Mouse (Mus musculus): ENCODE data around the gene Tfr2. TPM values are rescaled to one million over a fixed set of nuclear protein-coding genes. Genes with fewer than 3 reads are reported as not detected.

Gene Tfr2
- total RNA-seq (2021), result 1 to 10 TPM; 1.1 to 1.9 TPM
- polyA plus RNA-seq (2012; rRNA removed), result 1.9 and 2.4 TPM in 2 replicates
- long read RNA-seq, partial matches to known transcripts, result 1 of 2 reads
- long read RNA-seq, other reads (novel, unspliced or antisense), result 0 of 2 reads

DNA sequence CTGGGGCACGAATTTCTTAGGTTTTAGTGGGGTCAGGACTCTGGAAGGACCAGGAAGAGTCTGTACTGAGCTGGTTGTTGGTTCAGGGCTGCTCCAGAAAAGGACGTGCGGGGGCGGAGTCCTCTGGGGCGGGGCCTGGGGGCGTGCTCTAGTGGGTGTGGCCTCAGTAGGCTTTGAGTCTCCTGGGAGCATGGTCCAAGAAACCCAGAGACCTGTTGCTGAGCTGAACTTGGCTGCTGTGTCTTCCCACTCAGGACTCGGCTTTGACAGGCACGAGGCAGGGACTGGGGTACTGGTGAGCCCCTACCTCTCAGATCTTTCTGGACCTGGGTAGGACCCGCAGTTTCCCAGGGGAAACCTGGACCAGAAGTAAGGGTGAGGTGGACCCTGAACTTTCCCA lies at the start of gene Tfr2:
Gene Tfr2, plus strand, starts transcription at position 176 of the 400 bp plus-strand sequence.
- DNase-seq, result peak; percentile 77

DNA sequence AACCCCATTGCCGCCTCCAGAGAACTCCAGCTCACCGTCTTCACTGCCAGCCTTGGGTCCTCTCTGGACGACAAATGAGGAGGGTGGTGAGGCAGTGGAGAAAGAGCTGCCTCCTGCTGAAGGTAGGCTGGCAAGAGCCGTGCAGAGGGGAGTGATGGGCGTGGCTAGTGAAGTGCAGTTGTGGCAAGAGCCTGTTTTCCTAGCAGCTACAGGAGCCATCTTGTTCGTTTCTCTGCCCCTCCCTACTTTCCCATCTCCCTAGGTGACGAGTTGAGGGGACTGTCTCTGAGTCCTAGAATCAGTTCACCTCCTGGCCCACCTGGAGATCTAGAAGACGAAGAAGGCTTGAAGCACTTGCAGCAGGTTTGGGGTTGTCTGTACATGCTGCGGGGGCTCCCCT lies 47.8 kb upstream of the Tfr2 start:
- no peak for DNase-seq

DNA sequence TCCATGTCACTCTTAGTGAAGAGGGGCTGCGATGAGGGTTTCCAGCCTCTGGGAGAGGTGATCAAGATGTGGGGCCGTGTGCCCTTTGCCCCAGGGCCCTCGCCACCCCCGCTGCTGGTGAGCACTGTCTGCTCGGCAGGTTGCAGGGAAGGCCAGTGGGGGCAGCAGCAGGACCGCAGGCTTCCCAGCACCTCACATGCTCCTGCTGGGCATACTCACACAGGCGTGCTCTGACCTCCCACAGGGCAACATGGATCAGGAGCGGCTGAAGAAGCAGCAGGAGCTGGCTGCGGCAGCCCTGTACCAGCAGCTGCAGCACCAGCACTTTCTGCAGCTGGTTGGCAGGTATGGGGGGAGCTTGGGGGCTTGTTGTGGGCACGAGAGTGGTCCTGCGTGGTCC lies 46.9 kb upstream of the Tfr2 start:
- DNase-seq, result no peak

DNA sequence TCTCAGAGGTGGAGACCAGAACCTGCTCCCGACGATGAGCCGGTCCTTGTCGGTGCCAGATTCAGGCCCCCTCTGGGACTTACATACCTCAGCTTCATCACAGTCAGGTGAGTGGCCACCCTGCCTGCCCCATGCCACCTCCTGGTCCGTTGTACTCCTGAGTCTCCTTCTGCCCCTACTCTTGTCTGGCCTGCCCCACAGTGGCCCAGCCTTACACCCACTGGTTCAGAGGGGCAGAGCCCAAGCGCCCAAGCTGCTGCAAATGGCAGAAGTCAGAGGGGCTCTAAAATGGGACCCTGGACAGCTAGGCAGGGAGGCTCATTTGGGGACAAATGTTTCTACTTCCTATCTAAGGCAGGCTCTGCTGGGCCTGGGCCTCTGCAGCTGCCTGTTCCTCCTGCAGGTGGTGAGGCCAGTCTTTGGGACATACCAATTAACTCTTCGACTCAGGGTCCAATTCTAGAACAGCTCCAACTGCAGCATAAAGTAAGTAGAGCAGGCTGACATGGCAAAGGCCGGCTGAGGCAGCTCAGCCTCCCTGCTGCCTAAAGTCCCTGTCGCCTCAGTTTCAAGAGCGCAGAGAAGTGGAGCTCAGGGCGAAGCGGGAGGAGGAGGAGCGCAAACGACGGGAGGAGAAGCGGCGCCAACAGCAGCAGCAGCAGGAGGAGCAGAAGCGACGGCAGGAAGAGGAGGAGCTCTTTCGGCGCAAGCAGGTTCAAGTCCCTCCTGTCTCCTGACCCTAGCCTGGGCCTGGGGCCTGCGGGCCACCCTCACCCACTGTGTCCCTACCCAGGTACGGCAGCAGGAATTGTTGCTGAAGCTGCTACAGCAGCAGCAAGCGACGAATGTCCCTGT lies 46.0 kb upstream of the Tfr2 start:
- no peak for DNase-seq

DNA sequence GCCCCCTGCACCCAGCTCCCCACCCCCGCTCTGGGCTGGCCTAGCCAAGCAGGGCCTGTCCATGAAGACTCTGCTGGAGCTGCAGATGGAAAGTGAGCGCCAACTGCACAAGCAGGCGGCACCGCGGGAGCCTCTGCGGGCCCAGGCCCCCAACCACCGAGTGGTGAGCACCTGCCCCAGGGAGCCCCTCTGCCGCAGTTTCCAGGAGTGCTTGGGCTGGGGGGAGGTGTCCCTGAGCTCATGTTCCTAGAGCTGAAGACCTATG lies 45.5 kb upstream of the Tfr2 start:
- DNase-seq, result no peak

DNA sequence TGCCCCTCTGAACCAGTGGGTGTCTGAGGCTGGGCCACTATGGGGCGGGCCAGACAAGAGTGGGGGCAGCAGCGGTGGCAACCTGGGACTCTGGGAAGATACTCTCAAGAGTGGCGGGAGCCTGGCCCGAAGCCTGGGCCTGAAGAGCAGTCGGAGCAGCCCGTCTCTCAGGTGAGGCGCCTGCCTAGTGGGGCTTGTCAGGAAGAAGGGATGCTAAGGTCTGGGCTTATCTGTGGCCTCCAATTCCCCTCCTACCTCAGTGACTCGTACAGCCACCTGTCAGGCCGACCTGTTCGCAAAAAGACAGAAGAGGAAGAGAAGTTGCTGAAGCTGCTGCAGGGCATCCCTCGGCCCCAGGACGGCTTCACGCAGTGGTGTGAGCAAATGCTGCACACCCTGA lies 45.0 kb upstream of the Tfr2 start:
- no peak for DNase-seq

DNA sequence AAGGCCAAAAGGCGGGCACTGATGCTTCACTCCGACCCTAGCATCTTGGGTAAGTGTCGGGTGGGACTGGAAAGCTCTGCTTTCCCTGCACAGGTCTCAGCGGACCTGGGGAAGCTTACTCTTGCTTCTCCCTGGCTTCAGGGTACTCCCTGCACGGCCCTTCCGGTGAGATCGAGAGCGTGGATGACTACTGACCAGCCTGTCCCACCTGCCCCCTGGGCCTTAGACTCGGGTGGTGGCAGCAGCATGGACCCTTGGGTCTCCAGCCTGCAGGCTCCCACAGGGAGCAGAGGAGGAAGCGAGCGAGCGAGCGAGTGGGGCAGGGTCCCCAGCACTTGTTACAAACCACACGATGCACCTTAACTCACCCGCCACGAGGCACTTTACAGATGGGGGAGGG lies 44.1 kb upstream of the Tfr2 start:
- peak; percentile 16 for DNase-seq

DNA sequence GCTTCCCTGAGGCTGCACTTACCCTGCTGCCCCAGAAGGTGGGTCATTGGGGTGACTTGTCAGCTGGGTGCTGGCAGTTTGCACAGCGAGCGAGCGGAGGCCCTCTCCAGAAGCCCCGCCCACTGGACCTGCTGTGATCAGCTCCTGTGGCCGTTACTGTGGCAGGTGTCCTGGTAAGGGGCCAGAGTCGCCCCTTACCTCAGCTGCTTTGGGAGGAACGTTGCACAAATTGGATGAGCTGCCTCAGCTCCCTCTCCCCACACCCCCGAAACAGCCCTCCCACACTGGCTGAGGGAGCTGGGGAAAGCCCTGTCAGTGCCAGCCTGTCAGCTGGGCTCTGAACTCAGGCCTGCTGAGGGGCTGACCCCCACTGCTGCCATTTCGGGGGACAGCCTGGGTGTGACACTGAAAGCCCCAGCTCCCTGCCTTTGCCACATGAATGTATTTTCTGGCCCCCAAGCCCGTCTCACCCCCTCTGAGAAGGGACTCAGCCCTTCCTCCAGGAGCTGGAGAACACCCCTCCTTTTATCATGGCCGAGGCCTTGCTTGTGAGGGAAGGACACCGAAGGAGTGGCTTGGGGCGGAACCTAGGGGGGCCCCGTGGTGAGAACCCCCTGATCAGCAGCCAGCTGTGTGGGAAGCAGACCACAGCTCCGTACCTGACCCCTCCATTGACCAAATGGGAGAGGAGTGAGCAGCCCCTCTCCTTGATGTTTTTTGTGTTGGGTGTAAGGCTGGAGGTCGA lies 43.3 kb upstream of the Tfr2 start:
- DNase-seq, result peak; percentile 70

DNA sequence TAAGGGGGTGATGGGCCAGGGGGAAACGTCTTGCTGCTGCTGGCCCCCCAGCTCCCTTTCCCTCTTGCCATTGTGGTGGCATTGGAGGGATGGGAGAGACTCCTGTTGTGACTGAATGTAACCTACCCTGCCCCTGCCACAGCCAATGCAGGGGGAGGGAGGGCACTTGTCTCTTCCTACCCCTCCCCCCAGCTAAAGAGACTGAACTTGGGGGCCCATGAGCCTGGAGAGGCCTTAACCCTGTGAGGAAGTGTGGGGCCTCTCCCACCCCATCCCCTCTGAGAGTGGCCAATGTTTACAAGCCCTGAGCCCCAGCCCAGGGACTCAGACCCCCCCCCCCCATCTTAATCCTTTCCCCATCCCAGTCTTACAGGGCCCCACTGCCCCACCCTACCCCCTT lies 42.2 kb upstream of the Tfr2 start:
- peak; percentile 17 for DNase-seq

DNA sequence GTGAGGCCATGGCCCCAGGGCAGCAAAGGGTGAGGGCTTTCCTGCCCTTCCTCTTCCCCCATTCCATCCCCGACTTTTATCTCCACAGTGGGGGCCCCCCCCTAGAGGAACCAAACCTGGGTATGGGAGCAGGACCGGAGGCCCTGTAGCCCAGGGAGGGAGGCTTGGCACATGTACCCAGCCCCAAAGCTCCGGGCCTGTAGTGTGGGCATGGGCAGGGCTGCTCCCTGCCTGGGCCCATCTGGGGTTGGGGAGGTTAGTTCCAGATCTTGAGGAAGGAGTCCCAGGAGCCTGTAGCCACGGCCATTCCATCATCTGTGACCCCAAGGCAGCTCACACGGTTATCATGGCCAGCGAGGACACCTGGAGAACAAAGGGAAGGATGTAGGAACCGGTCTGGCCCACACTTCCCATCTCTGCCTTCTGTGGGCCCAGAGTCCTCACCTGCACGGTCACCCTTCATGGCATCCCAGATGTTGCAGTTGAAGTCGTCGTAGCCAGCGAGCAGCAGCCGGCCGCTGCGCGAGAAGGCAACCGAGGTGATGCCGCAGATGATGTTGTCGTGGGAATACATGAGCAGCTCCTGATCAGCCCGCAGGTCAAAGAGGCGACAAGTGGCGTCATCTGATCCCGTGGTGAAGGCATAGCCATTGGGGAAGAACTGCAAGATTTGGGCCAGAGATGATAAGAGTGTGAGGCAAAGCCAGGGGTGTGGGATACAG lies 41.2 kb upstream of the Tfr2 start:
- DNase-seq, result peak; percentile 32

DNA sequence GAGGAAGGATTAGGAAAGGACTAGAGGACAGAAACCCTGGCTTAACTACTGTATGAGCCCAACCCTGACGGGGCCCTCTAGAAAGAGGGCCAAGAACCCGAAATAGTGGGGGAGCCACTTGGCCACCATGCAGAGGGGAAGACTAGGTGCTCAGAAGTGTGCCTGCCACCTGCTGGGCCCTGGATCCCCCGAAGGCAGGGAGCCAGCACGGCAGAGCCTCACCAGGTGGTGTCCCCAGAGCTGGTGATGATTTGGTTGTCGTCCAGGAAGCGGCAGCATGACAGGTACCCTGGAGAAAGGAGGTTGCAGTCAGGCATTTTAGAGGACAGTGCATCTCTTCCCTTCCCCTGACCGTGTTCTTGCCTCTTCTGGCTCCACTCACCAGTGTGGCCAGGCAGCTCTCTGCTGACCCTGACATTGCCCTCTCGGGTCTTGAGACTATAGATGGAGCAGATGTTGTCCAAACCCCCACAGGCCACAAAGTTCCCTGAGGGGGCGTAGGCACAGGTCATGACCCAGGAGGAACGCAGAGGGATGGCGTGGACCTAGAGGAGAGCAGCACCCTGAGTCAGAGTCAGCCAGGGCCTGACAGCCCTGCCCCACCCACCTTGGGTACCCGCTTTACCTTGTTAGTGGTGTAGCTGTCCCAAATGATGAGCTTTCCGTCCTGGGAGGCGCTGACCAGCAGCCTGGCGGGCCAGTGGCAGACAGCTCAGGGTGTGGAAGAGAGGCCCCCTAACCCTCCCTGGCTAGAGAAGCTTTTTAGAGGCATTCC lies 40.2 kb upstream of the Tfr2 start:
- DNase-seq, result peak; percentile 26

DNA sequence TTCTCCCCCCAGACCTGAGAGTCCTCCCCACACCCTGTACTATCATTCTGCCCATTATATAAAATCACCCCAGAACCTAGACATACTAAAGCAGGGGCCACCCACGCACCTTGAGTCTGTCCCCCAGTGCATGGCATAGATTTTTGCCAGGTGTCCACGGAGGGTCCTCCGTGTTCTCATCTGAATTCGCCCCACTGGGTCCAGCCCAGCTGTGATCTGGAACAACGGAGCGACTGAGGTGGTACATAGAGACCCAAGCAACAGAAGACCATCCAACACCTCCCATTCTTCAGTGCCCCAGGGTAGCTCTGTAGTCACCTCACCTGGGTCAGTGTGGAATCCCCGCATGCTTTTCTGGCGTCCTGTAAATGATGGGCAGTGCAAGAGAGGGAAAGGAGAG lies 39.6 kb upstream of the Tfr2 start:
- no peak for DNase-seq

DNA sequence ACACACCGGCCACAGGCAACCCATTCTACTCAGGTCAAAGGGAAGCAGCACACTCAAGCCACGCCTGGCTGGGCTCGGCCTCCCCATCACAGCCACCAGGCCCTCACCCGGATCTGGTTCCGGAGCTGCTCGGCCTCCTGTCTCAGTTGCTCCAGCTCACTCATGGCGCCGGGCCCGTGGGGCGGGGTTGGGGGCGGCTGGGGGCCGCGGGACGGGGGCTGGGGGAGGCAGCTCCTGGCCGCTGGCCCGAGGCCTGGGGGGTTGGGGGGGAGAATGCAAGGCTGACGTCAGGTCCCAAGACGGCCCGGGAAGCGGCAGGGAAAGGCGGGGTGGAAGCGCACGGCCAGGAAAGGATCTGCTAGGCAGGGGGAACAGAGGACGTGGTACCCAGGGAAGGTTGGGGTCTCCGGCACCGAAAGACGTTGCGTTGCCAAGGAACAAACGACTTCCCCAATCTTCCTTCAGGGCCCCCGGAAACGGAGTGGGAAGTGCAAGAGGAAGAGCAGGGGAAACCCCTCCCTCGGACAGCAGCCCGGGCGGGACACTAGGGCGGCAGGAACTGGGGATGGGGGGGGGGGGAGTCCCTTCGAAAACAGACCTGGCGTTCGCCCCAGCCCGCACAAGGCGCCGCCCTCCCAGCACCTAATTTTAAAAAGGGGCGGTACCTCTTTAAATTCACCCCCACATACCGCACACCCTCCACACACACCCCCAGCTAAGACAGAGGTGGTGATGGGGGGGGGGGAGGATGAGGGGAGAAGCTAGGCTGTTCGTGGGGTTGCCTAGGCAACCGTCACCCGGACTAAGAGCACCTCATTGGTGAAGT lies 38.8 kb upstream of the Tfr2 start:
- DNase-seq, result peak; percentile 78

DNA sequence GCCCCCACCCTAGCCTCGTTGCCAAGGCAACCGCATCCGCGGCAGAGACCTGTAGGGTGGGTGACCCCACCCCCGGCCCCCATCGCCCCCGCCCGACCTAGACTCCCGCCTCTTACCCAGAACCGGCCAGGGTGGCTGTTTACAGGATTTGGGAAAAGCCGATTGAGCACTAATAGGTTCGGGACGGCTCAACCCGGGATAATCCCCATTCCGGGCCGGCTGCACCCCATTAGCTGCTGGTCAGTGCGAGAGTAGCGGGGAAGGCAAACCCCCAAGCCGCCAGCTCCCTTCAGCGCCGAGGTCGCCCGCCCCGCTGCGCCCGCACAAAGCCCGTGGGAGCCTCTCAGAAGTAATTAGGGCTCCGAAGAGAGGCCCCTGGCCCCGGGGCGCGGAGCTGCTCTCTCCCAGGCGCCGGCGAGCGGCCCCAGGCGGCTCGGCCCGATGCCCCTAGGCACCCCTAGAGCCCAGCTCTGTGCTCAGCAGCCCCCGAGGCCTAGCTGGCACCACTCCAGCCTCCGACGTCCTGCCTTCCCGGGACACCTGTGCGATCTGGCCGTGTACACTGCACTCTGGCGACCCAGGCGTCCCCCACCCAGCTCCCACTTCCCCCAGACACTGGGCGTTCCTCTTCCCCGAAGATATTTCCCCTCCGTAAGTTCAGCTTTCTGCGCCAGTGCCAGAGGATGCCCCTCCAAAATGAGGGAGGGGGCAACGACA lies 38.1 kb upstream of the Tfr2 start:
- peak; percentile 77 for DNase-seq

DNA sequence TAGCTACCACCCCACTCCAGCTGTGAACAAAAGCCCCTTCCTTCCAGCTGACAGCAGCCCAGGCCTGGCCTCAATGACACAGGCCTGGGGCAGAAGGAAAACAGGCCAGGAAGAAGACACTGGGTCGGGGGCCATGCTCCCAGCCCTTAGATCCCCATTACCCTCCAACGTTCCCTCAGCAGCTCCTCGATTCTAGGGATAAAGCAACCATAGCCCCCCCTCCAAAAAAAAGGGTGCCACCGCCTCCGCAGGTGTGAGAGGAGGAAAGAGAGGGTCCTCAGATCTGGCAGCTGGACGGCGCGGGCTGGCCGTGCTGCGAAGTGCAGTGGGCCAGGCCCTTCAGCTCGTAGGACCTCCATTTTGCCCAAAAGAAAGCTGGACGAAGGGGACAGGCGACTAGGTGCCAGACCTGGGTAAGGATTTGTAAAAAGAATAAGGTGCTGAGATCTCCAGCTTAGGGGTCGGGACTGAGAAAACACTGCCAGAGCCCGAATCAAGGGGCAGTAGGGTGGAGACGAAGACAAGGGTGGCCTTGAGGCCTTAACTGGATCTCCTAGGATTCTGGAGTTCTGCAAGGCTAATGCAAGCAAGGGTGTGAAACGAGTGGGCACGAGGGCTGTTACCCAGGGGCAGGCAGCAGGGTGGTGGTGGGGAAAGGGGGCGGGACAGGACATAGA lies 37.4 kb upstream of the Tfr2 start:
- peak; percentile 66 for DNase-seq

DNA sequence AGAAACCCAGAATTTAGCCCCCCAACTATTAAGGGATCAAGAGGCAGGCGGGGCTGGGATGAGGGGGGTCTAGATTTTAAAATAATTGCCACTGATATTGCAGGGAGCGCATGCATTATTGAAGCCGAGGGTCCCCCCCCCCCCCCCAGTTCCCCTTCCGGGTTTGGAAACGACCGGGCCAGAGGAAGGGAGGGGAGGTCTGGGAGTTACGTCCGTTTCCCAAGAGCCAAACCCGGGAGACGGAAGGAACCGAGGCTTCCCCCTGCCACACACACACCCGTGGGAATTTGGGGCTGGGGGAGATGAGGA lies 36.9 kb upstream of the Tfr2 start:
- DNase-seq, result no peak

DNA sequence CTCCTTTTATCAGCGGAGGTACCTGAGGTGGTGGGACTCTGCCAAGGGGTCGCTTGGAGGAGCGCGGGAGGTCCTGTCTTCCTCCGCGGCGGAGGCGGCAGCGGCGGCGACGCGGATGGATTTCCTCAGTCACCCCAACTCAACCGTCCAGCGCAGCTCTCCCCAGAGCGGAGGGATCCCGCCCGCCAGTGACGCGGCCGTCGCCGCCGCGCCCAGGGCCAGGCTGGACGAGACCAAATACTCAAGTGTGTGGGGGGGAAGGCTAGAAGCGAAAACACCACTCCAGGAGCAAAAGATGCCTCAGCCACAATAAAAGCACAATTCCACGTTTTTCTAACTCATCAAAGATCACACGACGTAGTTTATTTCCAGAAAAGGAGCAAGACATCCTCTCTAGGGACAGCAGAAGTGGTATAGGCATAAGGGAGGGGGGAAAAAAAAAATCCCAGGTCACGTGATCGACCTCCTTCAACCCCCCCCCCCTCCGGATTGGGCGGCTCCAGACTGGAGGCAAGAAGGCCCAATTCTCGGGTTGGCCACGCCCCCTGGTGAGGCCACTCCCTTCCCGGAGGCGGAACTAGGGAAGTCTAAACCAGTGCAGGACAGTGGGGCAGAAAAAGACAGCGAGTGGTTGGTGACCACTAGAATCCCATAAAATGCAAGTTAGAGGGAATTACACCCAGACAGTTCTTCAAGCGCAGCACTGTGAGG lies 36.4 kb upstream of the Tfr2 start, which contains the start of the genes Epo and Gnb2:
Gene Epo, minus strand, starts transcription at position 126 of the 711 bp plus-strand sequence.
Gene Gnb2, minus strand, starts transcription at position 394 of the 711 bp plus-strand sequence.
- peak; percentile 99 for DNase-seq

DNA sequence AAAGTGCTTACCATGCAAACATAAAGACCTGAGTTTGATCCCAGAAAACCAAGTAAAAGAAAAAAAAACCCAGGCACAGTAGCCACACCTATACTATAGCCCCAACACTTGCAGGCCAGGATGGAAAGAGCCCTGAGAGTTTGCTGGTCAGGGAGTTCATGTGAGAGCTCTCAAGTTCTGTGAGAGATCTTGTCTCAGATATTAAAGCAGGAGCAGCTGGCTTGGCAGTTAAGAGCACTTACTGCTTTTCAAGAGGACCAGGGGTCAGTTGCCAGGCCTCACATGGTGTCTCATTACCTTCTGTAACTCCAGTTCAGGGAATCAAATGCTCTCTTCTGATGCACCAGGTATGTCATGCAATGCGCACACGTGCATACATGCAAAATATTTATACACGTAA lies 34.9 kb upstream of the Tfr2 start:
- DNase-seq, result no peak

DNA sequence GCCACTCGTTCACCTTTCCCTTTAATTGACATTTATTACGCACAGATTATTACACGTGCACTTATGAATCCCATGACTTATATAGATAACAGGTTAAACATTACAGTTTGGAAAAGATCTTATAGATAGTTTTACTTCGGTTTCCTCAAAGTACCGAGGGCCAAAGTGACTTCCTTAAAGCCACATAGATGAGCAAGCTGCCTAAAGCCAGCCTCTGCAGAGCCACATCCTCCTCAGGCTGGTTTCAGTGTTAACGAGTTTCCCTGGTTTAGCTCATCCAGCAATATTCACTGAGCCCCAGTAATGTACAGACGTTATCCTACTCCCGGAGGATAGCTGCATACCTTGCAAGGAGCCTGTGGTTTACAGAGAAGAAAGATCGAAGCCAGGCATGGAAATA lies 34.3 kb upstream of the Tfr2 start:
- no peak for DNase-seq

All from adrenal gland, adult 2 months (tissue).